Mouse (Mus musculus): Measurements from ENCODE around the gene Lrrc25.
"Not testable (repeated sequence)": the region's sequence is repeated elsewhere in the genome, so short reads cannot be mapped to it uniquely, and the experiment has no call there.

Lrrc25 gene

GRCm38 (mm10) chr8:70615894-70616293 is at the start of gene Lrrc25:
Lrrc25 (plus strand) TSS chr8:70616155.
- DNase-seq (ENCODE audit: low read depth in 2 of 2, low spot score in 2 of 2): no peak

GRCm38 (mm10) chr8:70570360-70570759 is 45.6 kb upstream of the Lrrc25 start:
- DNase-seq (ENCODE audit: low read depth in 2 of 2, low spot score in 2 of 2): no peak

GRCm38 (mm10) chr8:70570990-70571389 is 45.0 kb upstream of the Lrrc25 start:
- no peak for DNase-seq (ENCODE audit: low read depth in 2 of 2, low spot score in 2 of 2)

- no peak for DNase-seq (ENCODE audit: low read depth in 2 of 2, low spot score in 2 of 2)
Observed at GRCm38 (mm10) chr8:70574302-70574701, 41.7 kb upstream of the Lrrc25 start.

- no peak for DNase-seq (ENCODE audit: low read depth in 2 of 2, low spot score in 2 of 2)
Observed at GRCm38 (mm10) chr8:70574915-70575314, 41.0 kb upstream of the Lrrc25 start.

GRCm38 (mm10) chr8:70577207-70577606 is 38.7 kb upstream of the Lrrc25 start:
- DNase-seq (ENCODE audit: low read depth in 2 of 2, low spot score in 2 of 2): no peak

GRCm38 (mm10) chr8:70583476-70584387 is 32.2 kb upstream of the Lrrc25 start:
- DNase-seq (ENCODE audit: low read depth in 2 of 2, low spot score in 2 of 2): no peak

- no peak for DNase-seq (ENCODE audit: low read depth in 2 of 2, low spot score in 2 of 2)
Observed at GRCm38 (mm10) chr8:70584606-70585257, 31.2 kb upstream of the Lrrc25 start.

- peak in 1 of 2 experiments; percentile 52 for DNase-seq (ENCODE audit: low read depth in 2 of 2, low spot score in 2 of 2)
Observed at GRCm38 (mm10) chr8:70585258-70585652, 30.7 kb upstream of the Lrrc25 start.

GRCm38 (mm10) chr8:70587955-70588354 is 28.0 kb upstream of the Lrrc25 start:
- not testable (repeated sequence) for DNase-seq (ENCODE audit: low read depth in 2 of 2, low spot score in 2 of 2)

- no peak for DNase-seq (ENCODE audit: low read depth in 2 of 2, low spot score in 2 of 2)
Observed at GRCm38 (mm10) chr8:70591569-70591968, 24.4 kb upstream of the Lrrc25 start.

- DNase-seq (ENCODE audit: low read depth in 2 of 2, low spot score in 2 of 2): no peak
Observed at GRCm38 (mm10) chr8:70593173-70593572, 22.8 kb upstream of the Lrrc25 start.

- peak; percentile 58 to 65 for DNase-seq (ENCODE audit: low read depth in 2 of 2, low spot score in 2 of 2)
Observed at GRCm38 (mm10) chr8:70593961-70594609, 21.9 kb upstream of the Lrrc25 start, which contains the start of gene Isyna1. Isyna1 (plus strand) TSS chr8:70594373.

GRCm38 (mm10) chr8:70594621-70595564 is 21.1 kb upstream of the Lrrc25 start:
- DNase-seq (ENCODE audit: low read depth in 2 of 2, low spot score in 2 of 2): peak in 1 of 2 experiments; percentile 27

- no peak for DNase-seq (ENCODE audit: low read depth in 2 of 2, low spot score in 2 of 2)
Observed at GRCm38 (mm10) chr8:70595811-70596210, 20.1 kb upstream of the Lrrc25 start.

GRCm38 (mm10) chr8:70596216-70596615 is 19.7 kb upstream of the Lrrc25 start:
- DNase-seq (ENCODE audit: low read depth in 2 of 2, low spot score in 2 of 2): no peak

GRCm38 (mm10) chr8:70596775-70597416 is 19.1 kb upstream of the Lrrc25 start:
- DNase-seq (ENCODE audit: low read depth in 2 of 2, low spot score in 2 of 2): peak in 1 of 2 experiments; percentile 51

- DNase-seq (ENCODE audit: low read depth in 2 of 2, low spot score in 2 of 2): no peak
Observed at GRCm38 (mm10) chr8:70597417-70598272, 18.3 kb upstream of the Lrrc25 start.

- no peak for DNase-seq (ENCODE audit: low read depth in 2 of 2, low spot score in 2 of 2)
Observed at GRCm38 (mm10) chr8:70598283-70598682, 17.7 kb upstream of the Lrrc25 start.

All from CD8-positive naive resting alpha-beta T cell, adult 2 months (primary cell).